ENCODE assay signal across 1 mouse cellular context in the genomic region with DNA sequence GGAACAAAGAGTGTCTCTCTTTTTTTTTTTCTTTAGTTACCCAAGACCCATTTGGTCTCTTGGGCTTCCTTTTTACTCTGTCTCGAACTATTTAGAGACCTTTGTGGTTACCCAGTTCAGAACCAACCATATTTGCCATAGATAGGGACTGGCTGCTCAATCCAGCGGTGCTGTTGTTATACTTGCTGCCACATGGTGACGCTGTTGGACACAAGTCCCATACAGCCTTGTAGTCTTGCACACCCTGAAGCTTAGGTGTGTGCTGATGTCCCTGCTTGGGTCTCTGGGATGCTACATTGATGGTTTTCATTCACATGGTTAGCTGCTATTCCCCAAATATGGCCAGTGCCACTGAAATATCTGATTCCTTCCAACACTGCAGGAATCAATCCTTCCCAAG.
TF ChIP-seq lines count a peak whose summit lies in the region.

No protein-coding gene starts in this region.

TF ChIP-seq in MEL, 35 proteins besides CTCF, POLR2A, EP300 and RAD21 (continued from another document):
- TF ChIP-seq ETS1 (IDR thresholded peaks at IDR 0.05; ENCODE audit: low read depth, low read length) (no peak), NRF1 (IDR thresholded peaks at IDR 0.05; ENCODE audit: insufficient read depth, low read depth, low read length, poor library complexity, severe bottlenecking) (no peak), UBTF (IDR thresholded peaks at IDR 0.05; ENCODE audit: borderline replicate concordance, insufficient read depth, low read depth, low read length) (no peak), GABPA (IDR thresholded peaks at IDR 0.05; ENCODE audit: low read depth, low read length) (no peak), POLR2AphosphoS5 (IDR thresholded peaks at IDR 0.05; ENCODE audit: borderline replicate concordance, low read depth, low read length) (no peak), MEF2A (IDR thresholded peaks at IDR 0.05; ENCODE audit: extremely low read depth, insufficient replicate concordance, low read depth, low read length, poor library complexity, severe bottlenecking) (no peak), CHD1 (IDR thresholded peaks at IDR 0.05; ENCODE audit: low read depth, low read length) (no peak), KAT2A (conservative IDR thresholded peaks at IDR 0.05; ENCODE audit: low read depth, low read length) (no peak), SMC3 (IDR thresholded peaks at IDR 0.05; ENCODE audit: low read depth, low read length) (no peak)
